Mouse (Mus musculus): ENCODE data around the gene Cep57l1.
"Not testable (repeated sequence)": the region's sequence is repeated elsewhere in the genome, so short reads cannot be mapped to it uniquely, and the experiment has no call there.

Cep57l1 gene

GRCm38 (mm10) chr10:41809771-41810563 lies at the start of gene Cep57l1, which contains the start of gene Sesn1:
TSS of gene Cep57l1 (minus strand) at chr10:41809871.
TSS of gene Sesn1 (plus strand) at chr10:41809935.
- peak; percentile 93 for DNase-seq

- DNase-seq: no peak
These were observed 39.0 kb upstream of the Cep57l1 start for GRCm38 (mm10) chr10:41848721-41849120.

DNA sequence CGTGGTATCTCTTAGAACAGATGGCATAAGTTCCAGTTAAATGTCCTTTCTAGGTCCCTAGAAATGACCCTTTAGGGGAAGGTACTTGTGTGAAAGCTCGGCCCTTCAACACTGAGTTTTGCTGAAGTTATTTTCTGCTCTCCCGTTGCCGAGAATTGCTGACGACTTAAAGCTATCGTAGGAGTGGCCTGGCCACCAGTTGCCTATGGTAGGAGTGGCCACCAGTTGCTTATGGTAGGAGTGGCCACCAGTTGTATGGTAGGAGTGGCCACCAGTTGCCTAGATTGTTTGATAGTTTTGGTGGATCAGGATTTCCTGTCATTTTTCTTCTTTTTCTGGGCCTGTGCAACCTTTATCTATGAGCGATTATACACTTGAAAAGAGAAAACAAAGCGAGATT lies 38.1 kb upstream of the Cep57l1 start:
- no peak for DNase-seq

DNA sequence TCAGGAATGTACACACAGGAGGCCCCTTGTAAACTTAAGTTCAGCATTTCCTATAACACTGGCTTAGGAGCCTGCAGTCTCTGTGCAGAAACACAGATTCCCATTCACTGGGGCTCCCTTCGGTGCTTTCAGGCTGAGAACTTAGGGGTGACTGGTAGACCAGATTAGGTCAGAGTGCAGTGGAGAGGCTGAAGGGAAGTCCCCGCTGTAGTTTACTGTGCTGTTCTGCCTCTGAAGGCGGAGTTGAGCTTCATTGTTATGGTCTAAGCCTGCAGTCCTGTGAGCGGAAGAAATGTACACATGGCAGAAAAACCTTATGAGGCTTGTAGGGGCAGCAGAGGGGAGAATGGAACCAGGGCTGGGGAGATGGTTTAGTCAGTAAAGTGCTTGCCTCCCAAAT lies 29.2 kb upstream of the Cep57l1 start:
- no peak for DNase-seq

DNA sequence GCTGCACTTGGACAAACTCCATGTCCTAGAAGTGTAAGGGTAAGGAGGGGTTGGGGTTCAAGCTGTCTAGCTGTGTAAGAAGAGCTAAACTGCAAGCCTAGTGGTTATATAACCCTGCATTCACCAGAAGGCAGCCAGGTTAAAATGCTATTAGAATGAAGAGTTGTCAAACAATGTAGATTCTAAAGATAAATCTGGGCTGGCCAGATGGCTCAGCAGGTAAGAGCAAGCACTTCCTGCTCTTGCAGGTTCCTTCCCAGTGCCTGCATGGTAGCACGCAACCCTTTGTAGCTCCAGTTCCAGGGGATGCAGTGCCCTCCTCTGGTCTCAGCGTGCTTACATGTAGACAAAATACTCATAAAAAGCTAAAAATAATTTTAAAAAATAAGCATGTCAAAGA lies 24.5 kb upstream of the Cep57l1 start:
- DNase-seq: peak; percentile 43

DNA sequence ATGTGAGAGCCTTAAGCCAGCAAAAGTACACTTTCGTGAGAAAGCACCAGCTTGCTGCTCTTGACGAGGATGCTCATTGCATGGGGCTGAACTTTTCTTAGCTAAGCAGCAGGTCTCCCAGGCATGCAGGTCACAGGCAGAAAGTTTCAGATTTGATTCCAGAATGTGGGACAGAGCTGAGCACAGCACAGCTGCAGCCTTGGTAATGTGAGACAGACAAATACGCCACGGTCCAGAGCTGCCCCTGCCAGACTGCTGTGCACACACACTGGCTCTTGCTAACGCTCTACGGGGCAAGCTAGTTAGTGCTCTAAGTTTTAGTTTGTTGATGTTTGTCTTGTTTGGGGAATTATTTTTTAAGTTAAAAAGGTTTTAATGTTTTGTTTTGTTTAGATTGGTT lies 22.5 kb upstream of the Cep57l1 start:
- no peak for DNase-seq

DNA sequence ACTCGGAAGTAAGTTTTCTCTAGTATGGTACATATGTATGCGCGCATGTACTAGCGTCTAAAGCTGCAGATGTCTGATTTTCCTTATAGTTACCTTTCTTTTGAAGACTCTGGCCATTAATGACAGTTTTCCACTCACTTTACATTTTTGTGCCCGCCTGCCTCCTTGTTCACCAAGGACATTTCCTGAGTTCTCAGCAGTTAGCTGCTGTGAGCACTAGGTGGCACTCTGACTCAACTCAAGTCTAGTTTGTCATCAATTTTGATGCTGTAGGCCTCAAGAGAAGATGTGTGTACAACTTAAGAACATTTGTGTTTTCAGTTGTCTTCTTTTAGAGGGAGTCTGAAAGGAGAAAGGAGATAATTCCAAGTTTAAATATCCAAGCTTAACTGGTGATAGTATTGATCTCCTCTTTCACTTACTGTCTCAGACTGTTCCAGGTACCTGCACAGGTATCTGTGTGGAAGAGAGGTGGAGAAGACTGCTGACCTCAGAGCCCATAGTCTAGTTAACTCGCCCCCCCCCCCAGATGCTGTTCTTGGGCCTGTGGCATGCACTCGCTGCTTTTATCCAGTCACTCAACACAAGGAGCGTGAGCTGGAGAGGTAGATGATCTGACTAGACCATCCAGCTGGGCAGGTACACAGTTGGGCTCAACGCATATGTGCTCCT lies 21.3 kb upstream of the Cep57l1 start:
- peak; percentile 80 for DNase-seq

- no peak for DNase-seq
These were observed 20.8 kb upstream of the Cep57l1 start for GRCm38 (mm10) chr10:41830445-41830844.

GRCm38 (mm10) chr10:41829980-41830379 lies 20.3 kb upstream of the Cep57l1 start:
- DNase-seq: no peak

GRCm38 (mm10) chr10:41829191-41829590 lies 19.5 kb upstream of the Cep57l1 start:
- DNase-seq: no peak

DNA sequence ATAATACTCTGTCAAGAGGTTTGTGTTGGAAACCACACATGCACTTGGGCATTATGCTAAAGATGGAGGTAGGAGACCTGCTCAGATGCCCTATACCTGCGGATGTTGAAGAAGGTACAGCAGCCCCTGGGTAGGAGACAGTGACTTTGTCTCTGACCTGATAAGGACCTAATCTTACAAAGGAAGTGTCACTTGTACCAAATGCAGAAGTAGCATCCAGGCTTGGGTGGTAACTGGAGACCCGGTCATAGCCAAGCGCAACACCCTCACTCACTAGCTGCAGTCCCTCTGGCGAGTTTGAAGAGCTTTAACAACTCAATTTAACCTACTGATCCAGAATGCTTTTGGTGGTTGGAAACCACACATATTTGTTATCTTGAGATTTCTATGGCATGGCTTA lies 18.1 kb upstream of the Cep57l1 start:
- no peak for DNase-seq

DNA sequence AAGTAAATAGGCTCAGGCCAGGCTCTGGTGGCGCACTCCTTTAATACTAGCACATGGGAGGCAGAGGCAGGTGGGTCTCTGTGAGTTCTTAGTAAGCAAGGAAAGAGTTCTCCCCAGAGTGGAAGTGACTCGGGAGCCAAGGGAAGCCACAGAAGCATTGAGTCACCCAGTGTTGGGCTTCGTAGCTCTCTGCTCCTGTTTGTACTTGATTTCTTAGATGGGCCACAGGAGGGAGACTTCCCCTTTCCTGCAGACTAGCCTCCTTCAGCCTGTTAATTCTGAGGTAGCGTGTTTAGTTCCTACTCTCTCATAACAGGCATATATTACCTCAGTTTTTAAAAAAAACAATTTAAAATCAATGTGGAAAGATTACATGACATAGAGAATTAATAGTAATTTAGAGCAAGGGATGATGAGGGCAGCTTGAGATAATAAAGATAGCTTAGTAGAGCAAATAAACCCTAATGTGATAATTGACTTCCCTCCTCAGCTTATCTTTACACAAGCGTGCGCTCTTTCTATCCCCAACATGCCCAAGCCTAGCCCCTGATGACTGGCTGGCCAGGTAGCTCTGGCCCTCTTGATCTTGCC lies 16.9 kb upstream of the Cep57l1 start:
- no peak for DNase-seq

GRCm38 (mm10) chr10:41825996-41826395 lies 16.3 kb upstream of the Cep57l1 start:
- no peak for DNase-seq

DNA sequence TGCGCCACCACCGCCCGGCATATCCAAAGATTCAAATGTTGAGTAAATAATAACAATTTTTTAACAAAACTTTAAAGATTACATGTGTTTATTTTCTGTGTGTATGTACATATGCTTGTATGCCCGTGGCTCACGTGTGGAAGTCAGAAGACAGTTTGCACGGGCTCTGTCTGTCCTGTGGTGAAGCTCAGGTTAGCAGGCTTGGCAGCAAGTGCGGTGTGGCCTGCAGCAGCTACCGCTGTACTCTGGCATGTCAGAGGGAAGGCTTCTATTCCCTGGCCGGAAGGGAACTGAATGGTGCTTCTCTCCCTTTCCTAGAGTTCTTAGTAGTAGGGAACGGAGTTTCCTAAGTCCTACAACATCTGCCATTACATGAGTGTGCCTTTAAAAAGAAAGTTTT lies 15.4 kb upstream of the Cep57l1 start:
- DNase-seq: no peak

DNA sequence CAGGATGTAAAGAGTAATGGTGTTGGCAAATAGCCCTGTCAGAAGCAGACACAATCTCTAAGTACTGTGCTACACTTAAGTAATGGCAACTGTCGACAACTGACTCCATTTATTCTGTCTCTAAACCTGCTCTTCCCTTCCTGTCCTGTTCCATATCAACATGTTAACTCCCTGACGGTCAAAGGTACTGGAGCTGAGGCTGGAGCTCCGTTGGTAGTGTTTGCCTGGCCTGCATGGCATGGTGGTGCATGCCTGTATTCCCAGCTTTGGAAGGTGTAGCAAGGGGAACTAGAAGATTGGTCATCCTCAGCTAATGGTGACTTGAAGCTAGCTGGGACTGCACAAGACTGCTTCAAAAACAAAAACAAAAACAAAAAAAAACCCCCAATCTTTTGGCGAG lies 14.2 kb upstream of the Cep57l1 start:
- DNase-seq: no peak

DNA sequence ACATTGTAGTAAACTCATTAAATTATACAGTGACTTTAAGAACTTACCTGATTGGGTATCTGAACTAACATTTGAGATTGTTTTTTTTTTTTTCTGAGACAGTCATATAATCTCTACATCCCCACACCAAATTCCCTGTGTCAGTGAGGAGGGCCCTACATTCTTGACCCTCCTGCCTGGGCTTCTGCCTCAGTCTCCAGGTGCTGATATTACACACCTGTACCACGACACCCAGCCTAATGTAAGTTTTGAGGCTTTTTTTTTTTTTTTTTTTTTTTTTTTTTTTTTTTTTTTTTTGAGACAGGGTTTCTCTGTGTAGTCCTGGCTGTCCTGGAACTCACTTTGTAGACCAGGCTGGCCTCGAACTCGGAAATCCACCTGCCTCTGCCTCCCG lies 13.6 kb upstream of the Cep57l1 start:
- not testable (repeated sequence) for DNase-seq

GRCm38 (mm10) chr10:41822573-41823281 lies 13.1 kb upstream of the Cep57l1 start:
- no peak for DNase-seq

- no peak for DNase-seq
These were observed 11.5 kb upstream of the Cep57l1 start for GRCm38 (mm10) chr10:41821171-41821570.

DNA sequence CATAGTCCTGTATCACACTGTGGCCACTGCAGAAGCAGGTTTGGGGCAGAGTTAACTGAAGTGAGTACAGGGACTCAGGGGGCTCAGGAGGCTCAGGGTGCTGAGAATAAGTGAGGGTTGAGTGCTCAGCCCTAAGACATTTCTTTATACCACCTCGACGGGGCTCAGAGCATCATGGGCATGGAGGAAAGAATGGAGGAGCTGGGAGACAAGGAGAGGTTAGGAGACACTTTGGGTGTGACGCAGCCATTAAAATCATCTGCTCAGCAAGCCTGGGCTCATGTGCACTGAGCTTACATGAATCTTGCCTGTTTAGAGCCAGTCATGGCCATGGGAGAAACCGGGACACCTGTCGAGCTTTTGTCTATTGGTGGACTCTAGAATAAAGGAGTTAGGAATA lies 10.7 kb upstream of the Cep57l1 start:
- no peak for DNase-seq

GRCm38 (mm10) chr10:41819307-41819706 lies 9.6 kb upstream of the Cep57l1 start:
- DNase-seq: no peak

- not testable (repeated sequence) for DNase-seq
These were observed 9.0 kb upstream of the Cep57l1 start for GRCm38 (mm10) chr10:41818733-41819070.

DNA sequence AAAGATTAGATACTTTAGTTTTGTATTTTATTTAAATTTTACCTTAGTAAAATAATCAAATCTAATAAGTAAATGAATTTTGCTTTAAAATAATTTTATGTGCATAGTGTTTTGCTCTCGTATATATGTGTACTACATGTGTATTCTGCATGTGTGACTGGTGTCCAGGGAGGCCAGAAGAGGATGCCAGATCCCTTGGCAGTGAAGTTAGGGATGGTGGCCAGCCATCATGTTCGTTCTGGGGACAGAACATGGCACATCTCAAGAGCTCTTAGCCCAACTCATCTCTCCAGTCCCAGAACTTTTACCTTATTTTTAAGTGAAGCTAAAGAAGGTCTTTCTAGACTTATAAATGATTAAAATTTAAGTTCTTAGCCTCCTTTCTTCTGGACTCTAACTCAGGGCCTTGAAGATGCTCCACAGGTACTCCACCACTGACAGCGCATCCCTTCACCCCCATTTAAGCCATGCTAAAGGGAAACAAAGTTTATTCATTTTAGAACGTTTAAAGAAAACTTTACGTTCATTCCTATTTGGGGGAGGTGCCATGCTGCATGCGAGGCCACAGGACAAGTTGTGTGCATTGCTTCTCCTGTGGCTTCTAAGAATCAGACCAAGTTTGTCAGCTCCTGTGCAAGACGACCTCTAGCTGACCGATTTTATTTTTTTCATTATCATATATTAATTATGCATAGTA lies 8.5 kb upstream of the Cep57l1 start:
- DNase-seq: no peak

DNA sequence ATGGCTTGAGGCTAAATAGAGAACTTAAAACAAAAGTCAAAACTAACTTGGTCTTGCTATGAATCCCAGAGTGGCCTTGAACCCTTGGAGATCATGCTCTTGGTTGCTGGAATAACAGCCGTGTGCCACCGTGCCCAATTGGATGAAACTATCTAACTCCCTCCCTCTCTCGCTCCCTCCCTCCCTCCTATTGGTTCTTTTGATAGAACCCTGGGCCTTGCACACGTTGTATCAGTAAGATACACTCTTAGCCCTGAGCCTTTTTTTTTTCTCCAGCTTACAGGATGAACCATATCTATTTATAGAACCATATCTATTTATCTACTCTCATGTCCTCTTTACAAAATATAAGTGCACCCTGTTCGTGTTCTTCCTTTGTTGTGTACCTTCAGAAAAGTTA lies 6.8 kb upstream of the Cep57l1 start:
- DNase-seq: no peak

Measured in thymus, postnatal 4 days (tissue).